Comparison of ENCODE assay signal across 11 mouse cellular contexts in the genomic region with DNA sequence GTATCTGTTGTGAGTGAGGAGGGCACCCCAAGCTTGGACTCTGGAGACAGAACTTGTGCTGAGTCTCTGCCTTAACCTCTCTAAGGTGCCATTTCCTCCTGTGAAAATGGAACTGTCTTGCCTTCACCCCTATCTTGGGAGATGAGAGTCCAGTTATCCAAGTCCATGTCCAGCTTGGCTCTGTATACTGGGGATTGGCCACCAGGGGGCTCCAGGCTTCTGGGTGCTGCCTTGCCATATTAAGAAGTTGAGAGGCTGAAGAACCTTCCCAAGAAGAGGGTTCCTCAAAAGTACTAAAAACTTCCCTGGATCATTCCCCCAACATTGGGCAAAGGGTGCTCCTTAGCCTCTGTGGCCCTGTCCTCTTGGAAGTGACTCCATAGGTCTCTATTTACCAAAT. TPM values are rescaled to one million over a fixed set of nuclear protein-coding genes. Genes with fewer than 3 reads are reported as not detected.
DNase-seq lines count a peak whose midpoint lies in the region; ATAC-seq and TF ChIP-seq lines count a peak whose summit lies in the region.
"Had no signal": no experiment of that assay in that cellular context is flagged by ENCODE, and none has a peak within 500 bp of the region (broad histone marks: within the 10 kb centered on the region; RNA-seq: fewer than 3 reads in every experiment).

No protein-coding gene starts in this region.

- H3K27ac ChIP-seq in ES-E14 (ENCODE audit: insufficient read depth, low read depth, low read length, poor library complexity, severe bottlenecking): no peak overlapping the region
- no peak overlapping the region for H3K27ac ChIP-seq in embryonic facial prominence, embryonic 10.5 days (replicated peaks)
- no peak overlapping the region for H3K27ac ChIP-seq in lung, postnatal 0 days (ENCODE audit: low read length)
- H3K27ac ChIP-seq: heart, embryonic 13.5 days; stomach, embryonic 15.5 days had no signal

- no peak for ATAC-seq in lung, postnatal 0 days

- TF ChIP-seq EP300 in lung, postnatal 0 days (IDR thresholded peaks at IDR 0.05): no peak

- in situ Hi-C loops in ES-E14 (cut with MboI; ENCODE audit: low sequenced_read_pairs in 2 of 2, unreplicated experiment in 2 of 2): loop anchor here (25.0 kb wide), 1 partner anchor 209 kb away; the partner anchor contains the start of gene Klk4 (in 2 of the 2)

- no peaks in the 10 kb centered on the region for H3K27me3 ChIP-seq in embryonic facial prominence, embryonic 10.5 days (replicated peaks; ENCODE audit: low read depth, poor library complexity, severe bottlenecking)
- no peaks in the 10 kb centered on the region for H3K27me3 ChIP-seq in lung, postnatal 0 days (replicated peaks; ENCODE audit: insufficient read depth, low read length)
- H3K27me3 ChIP-seq: heart, embryonic 13.5 days; stomach, embryonic 15.5 days had no signal

- peaks cover 4% of the 10 kb centered on the region; the same call in 1 of the 2 replicates for H3K36me3 ChIP-seq in ES-E14 (ENCODE audit: control insufficient read depth, insufficient read depth, low read length, poor library complexity, severe bottlenecking)
- H3K36me3 ChIP-seq in embryonic facial prominence, embryonic 10.5 days (replicated peaks): peaks cover 50% of the 10 kb centered on the region
- H3K36me3 ChIP-seq in lung, postnatal 0 days (ENCODE audit: insufficient read depth, low read length): peaks cover 23% of the 10 kb centered on the region; the same call in 1 of the 2 replicates

- peaks cover 2 to 9% of the 10 kb centered on the region in 2 experiments; a peak in 1 of 4 replicates for H3K4me1 ChIP-seq in ES-E14 (ENCODE audit: control insufficient read depth in 2 of 2, insufficient read depth in 2 of 2, low read length in 2 of 2, poor library complexity in 1 of 2)
- H3K4me1 ChIP-seq in embryonic facial prominence, embryonic 10.5 days: no peaks in the 10 kb centered on the region
- no peaks in the 10 kb centered on the region for H3K4me1 ChIP-seq in lung, postnatal 0 days (ENCODE audit: insufficient read depth, low read depth, low read length)
- H3K4me1 ChIP-seq: heart, embryonic 13.5 days; stomach, embryonic 15.5 days had no signal

- H3K9me3 ChIP-seq in ES-E14 (ENCODE audit: control insufficient read depth, insufficient read depth, low read depth, low read length): no peaks in the 10 kb centered on the region
- peaks cover 21% of the 10 kb centered on the region; the same call in 1 of the 2 replicates for H3K9me3 ChIP-seq in embryonic facial prominence, embryonic 10.5 days
- no peaks in the 10 kb centered on the region for H3K9me3 ChIP-seq in lung, postnatal 0 days (ENCODE audit: low read length)
- H3K9me3 ChIP-seq: stomach, embryonic 15.5 days had no signal

- no peak overlapping the region for H3K9ac ChIP-seq in ES-E14 (ENCODE audit: insufficient read depth, low read depth, low read length, poor library complexity, severe bottlenecking)
- H3K9ac ChIP-seq in lung, postnatal 0 days (replicated peaks; ENCODE audit: low read depth): no peak overlapping the region
- H3K9ac ChIP-seq: heart, embryonic 13.5 days; stomach, embryonic 15.5 days had no signal

- peak; percentile 49 for DNase-seq in embryo, embryonic 10.5 days (ENCODE audit: low spot score)
- no peak for DNase-seq in embryo, embryonic 10 days (ENCODE audit: low spot score)
- DNase-seq in left cerebral cortex, adult 18-20 months (ENCODE audit: low spot score in 2 of 2): peak; percentile 42 to 63
- no peak for DNase-seq in left cerebral cortex, adult 11 months (ENCODE audit: low spot score)
- DNase-seq in ES-E14 (ENCODE audit: low read depth, low spot score): no peak
- peak; percentile 44 for DNase-seq in embryonic facial prominence, embryonic 10.5 days (ENCODE audit: low spot score)
- DNase-seq in lung, postnatal 0 days (ENCODE audit: low spot score): peak; percentile 56
- peak; percentile 64 for DNase-seq in thymus, postnatal 4 days

- TF ChIP-seq CTCF in lung, postnatal 0 days (IDR thresholded peaks at IDR 0.05): peak; percentile 75

- H3K4me3 ChIP-seq in ES-E14 (ENCODE audit: insufficient read depth in 1 of 2, low read depth in 1 of 2, low read length in 2 of 2, poor library complexity in 1 of 2, severe bottlenecking in 1 of 2): no peak overlapping the region
- no peak overlapping the region for H3K4me3 ChIP-seq in embryonic facial prominence, embryonic 10.5 days
- H3K4me3 ChIP-seq in lung, postnatal 0 days (ENCODE audit: low read depth, low read length): no peak overlapping the region
- H3K4me3 ChIP-seq: heart, embryonic 13.5 days; stomach, embryonic 15.5 days had no signal

- H3K4me2 ChIP-seq in lung, postnatal 0 days (replicated peaks; ENCODE audit: low read depth, low read length): no peak overlapping the region
- H3K4me2 ChIP-seq: heart, embryonic 13.5 days; stomach, embryonic 15.5 days had no signal

TF ChIP-seq in ES-E14, 5 proteins besides CTCF, POLR2A, EP300 and RAD21:
- TF ChIP-seq CHD2 (IDR thresholded peaks at IDR 0.05; ENCODE audit: low read depth, low read length) (no peak), MAFK (IDR thresholded peaks at IDR 0.05; ENCODE audit: insufficient read depth, low read depth, low read length) (no peak), ZNF384 (IDR thresholded peaks at IDR 0.05; ENCODE audit: low read depth, low read length) (no peak), HCFC1 (IDR thresholded peaks at IDR 0.05; ENCODE audit: borderline replicate concordance, insufficient read depth, low read length) (no peak), ZC3H11A (IDR thresholded peaks at IDR 0.05; ENCODE audit: borderline replicate concordance, low read depth, low read length) (peak; percentile 15; the same call in 1 of the 2 replicates)

RNA-seq across cellular contexts. Expression of gene Ctu1, which starts 6.7 kb away (rescaled TPM):
- 1 to 10 TPM; 9.0 to 9.5 TPM for total RNA-seq in left cerebral cortex, adult 18-20 months (2021)
- total RNA-seq in ES-E14 (2012; rRNA removed): 9.6 and 10.0 TPM in 2 replicates
- polyA plus RNA-seq in embryonic facial prominence, embryonic 10.5 days (2016; fragmentation: Nextera tagmentation; extraction: Ambion mirVana): 18.1 and 18.7 TPM in 2 replicates
- 8.5 and 9.0 TPM in 2 replicates for polyA plus RNA-seq in lung, postnatal 0 days (2015; fragmentation: Nextera tagmentation; extraction: Ambion mirVana)

RNA-seq across cellular contexts. Expression of gene Klk14, which starts 11.7 kb away (rescaled TPM):
- not detected for total RNA-seq in left cerebral cortex, adult 18-20 months (2021)
- total RNA-seq in ES-E14 (2012; rRNA removed): 0.18 TPM in 1 of 2 replicates, not detected in the other
- polyA plus RNA-seq in embryonic facial prominence, embryonic 10.5 days (2016; fragmentation: Nextera tagmentation; extraction: Ambion mirVana): not detected in 2 replicates
- polyA plus RNA-seq in lung, postnatal 0 days (2015; fragmentation: Nextera tagmentation; extraction: Ambion mirVana): 0.31 and 0.39 TPM in 2 replicates
- polyA plus RNA-seq: heart, embryonic 13.5 days; lung, embryonic 16.5 days had no signal

RNA-seq across cellular contexts. Expression of gene Siglece, which starts 18.6 kb away (rescaled TPM):
- under 1 TPM; 0.82 to 0.91 TPM for total RNA-seq in left cerebral cortex, adult 18-20 months (2021)
- total RNA-seq in ES-E14 (2012; rRNA removed): not detected in 2 replicates
- polyA plus RNA-seq in embryonic facial prominence, embryonic 10.5 days (2016; fragmentation: Nextera tagmentation; extraction: Ambion mirVana): 0.25 and 0.52 TPM in 2 replicates
- polyA plus RNA-seq in lung, postnatal 0 days (2015; fragmentation: Nextera tagmentation; extraction: Ambion mirVana): 3.2 and 4.0 TPM in 2 replicates

RNA-seq across cellular contexts. Expression of gene Klk13, which starts 33.9 kb away (rescaled TPM):
- not detected for total RNA-seq in left cerebral cortex, adult 18-20 months (2021)
- total RNA-seq in ES-E14 (2012; rRNA removed): 0.36 and 1.5 TPM in 2 replicates
- polyA plus RNA-seq in embryonic facial prominence, embryonic 10.5 days (2016; fragmentation: Nextera tagmentation; extraction: Ambion mirVana): 0.24 and 0.56 TPM in 2 replicates
- polyA plus RNA-seq in lung, postnatal 0 days (2015; fragmentation: Nextera tagmentation; extraction: Ambion mirVana): 4.8 and 6.3 TPM in 2 replicates
- polyA plus RNA-seq: heart, embryonic 13.5 days had no signal

RNA-seq across cellular contexts. Expression of gene Ceacam18, which starts 44.0 kb away (rescaled TPM):
- not detected for total RNA-seq in left cerebral cortex, adult 18-20 months (2021)
- total RNA-seq in ES-E14 (2012; rRNA removed): 0.11 TPM in 1 of 2 replicates, not detected in the other
- not detected in 2 replicates for polyA plus RNA-seq in embryonic facial prominence, embryonic 10.5 days (2016; fragmentation: Nextera tagmentation; extraction: Ambion mirVana)
- 0.07 and 0.08 TPM in 2 replicates for polyA plus RNA-seq in lung, postnatal 0 days (2015; fragmentation: Nextera tagmentation; extraction: Ambion mirVana)
- polyA plus RNA-seq: heart, embryonic 13.5 days; lung, embryonic 16.5 days had no signal

Comparison
In these comparisons a context has a peak if more than half of its experiments do, and no peak if none do; other contexts are left out.
1. DNase-seq: peak in embryo, embryonic 10.5 days (single experiment), left cerebral cortex, adult 18-20 months (2 of 2), embryonic facial prominence, embryonic 10.5 days (single experiment), lung, postnatal 0 days (single experiment) and thymus, postnatal 4 days (single experiment); none in embryo, embryonic 10 days (single experiment), left cerebral cortex, adult 11 months (single experiment) and ES-E14 (single experiment).